9 mouse cellular contexts compared by ENCODE assay signal in the genomic region with DNA sequence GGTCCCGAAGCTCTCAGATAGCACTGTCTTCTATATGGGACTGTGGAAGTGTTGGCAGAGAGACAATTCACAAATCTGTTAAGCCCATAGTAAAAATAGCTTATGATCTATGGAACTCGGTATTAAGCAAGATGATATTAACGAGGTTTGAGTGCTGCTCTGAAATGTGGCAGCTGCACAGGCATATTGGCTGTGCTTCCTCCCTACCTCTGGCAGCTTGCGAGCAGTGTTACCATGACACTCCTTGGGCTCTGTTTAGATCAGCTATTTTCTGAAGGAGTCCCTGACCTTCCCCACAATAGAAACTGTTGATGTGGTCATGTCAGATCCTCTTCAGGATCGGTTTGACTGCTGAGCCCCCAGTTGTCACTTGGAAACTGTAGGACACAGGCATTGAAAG.
A peak's percentile ranks its signal among the peaks of the same experiment; 100 is the strongest.
DNase-seq lines count a peak whose midpoint lies in the region; TF ChIP-seq lines count a peak whose summit lies in the region.
"Had no signal": no experiment of that assay in that cellular context is flagged by ENCODE, and none has a peak within 500 bp of the region (broad histone marks: within the 10 kb centered on the region; RNA-seq: fewer than 3 reads in every experiment).

No protein-coding gene starts in this region.

- H3K9ac ChIP-seq in heart, adult 2 months (ENCODE audit: low read depth, low read length): no peak overlapping the region

- intact Hi-C loops in heart, postnatal 36 days (cut with DNase I): loop anchor here (10.0 kb wide), 2 partner anchors 495 to 585 kb away; a partner anchor contains a TSS
- intact Hi-C loops in heart, adult 2 months (cut with DNase I): loop anchor here (10.0 kb wide), 1 partner anchor 585 kb away; a partner anchor contains a TSS

- no peak for TF ChIP-seq EP300 in heart, adult 2 months (IDR thresholded peaks at IDR 0.05; ENCODE audit: insufficient read depth, low read depth, low read length)

- no peak overlapping the region for H3K4me3 ChIP-seq in heart, adult 2 months

- DNase-seq in heart, adult 18-20 months: peak; percentile 50 to 58
- no peak for DNase-seq in heart, postnatal 36 days
- peak; percentile 51 for DNase-seq in brain, adult 2 months (ENCODE audit: low read depth, low spot score)
- peak in 1 of 2 experiments; percentile 53 for DNase-seq in heart, adult 2 months
- DNase-seq in layer of hippocampus, adult 8-10 months (ENCODE audit: low spot score in 2 of 2): peak; percentile 39 to 65
- no peak for DNase-seq in adipocyte (ENCODE audit: low spot score)
- no peak for DNase-seq in kidney, adult 18-20 months
- DNase-seq: cerebellum, adult 9-10 months; kidney, adult 2 months had no signal

- H3K36me3 ChIP-seq in heart, adult 2 months (ENCODE audit: control insufficient read depth, insufficient read depth, low read length): peaks cover 3% of the 10 kb centered on the region

- WGBS in heart, adult 2 months: 33% methylated on average over 5 of the region's 5 CpGs

- H3K27me3 ChIP-seq in heart, adult 2 months (ENCODE audit: control insufficient read depth, insufficient read depth, low read length): no peaks in the 10 kb centered on the region

- H3K79me2 ChIP-seq in heart, adult 2 months (replicated peaks; ENCODE audit: control insufficient read depth, insufficient read depth, low read length): peaks cover 2% of the 10 kb centered on the region; the same call in 1 of the 2 replicates

- peaks cover 8% of the 10 kb centered on the region for H3K4me1 ChIP-seq in heart, adult 2 months (ENCODE audit: control insufficient read depth, insufficient read depth, low read length)

- no peak for TF ChIP-seq CTCF in heart, adult 2 months (IDR thresholded peaks at IDR 0.05)

- TF ChIP-seq POLR2A in heart, adult 2 months (IDR thresholded peaks at IDR 0.05; ENCODE audit: insufficient read depth, low read depth, low read length): no peak

- H3K27ac ChIP-seq in heart, adult 2 months: peak overlapping the region; percentile 63

Comparison
In these comparisons a context has a peak if more than half of its experiments do, and no peak if none do; other contexts are left out.
1. DNase-seq: peak in heart, adult 18-20 months (2 of 2), brain, adult 2 months (single experiment) and layer of hippocampus, adult 8-10 months (2 of 2); none in heart, postnatal 36 days (0 of 2), adipocyte (single experiment) and kidney, adult 18-20 months (single experiment).